Mouse (Mus musculus) liver, adult 2 months (tissue): ENCODE data around the gene Cmc4. TPM values are rescaled to one million over a fixed set of nuclear protein-coding genes. Genes with fewer than 3 reads are reported as not detected.

ENCODE experiments used
- DNase-seq: peaks from one replicate; pipeline ENCODE4 v3.0.0-alpha.2; 2011; ENCODE audit warnings: low read depth, low spot score; ENCODE audit errors: extremely low read depth
- H3K27ac ChIP-seq: fragments of 200-500 bp; replicated peaks from 2 replicates; pipeline ENCODE4 v1.5.1; 2012; ENCODE audit warnings: low read depth, mild to moderate bottlenecking, control low read depth, inconsistent platforms, low read length; ENCODE audit not compliant: insufficient read depth
- H3K27me3 ChIP-seq: fragments of 200-500 bp; 2 replicates; pipeline ENCODE4 v1.6.1; 2012; ENCODE audit warnings: mild to moderate bottlenecking, moderate library complexity, low read length, inconsistent platforms; ENCODE audit not compliant: control insufficient read depth, insufficient read depth
- H3K36me3 ChIP-seq: fragments of 200-500 bp; 2 replicates; pipeline ENCODE4 v1.6.1; 2012; ENCODE audit warnings: low read length, inconsistent platforms; ENCODE audit not compliant: control insufficient read depth, insufficient read depth
- H3K4me1 ChIP-seq: fragments of 200-500 bp; 2 replicates; pipeline ENCODE4 v1.6.1; 2011; ENCODE audit warnings: low read length; ENCODE audit not compliant: control insufficient read depth, insufficient read depth
- H3K4me3 ChIP-seq: fragments of 200-500 bp; 2 replicates; pipeline ENCODE4 v1.5.1; 2011; ENCODE audit warnings: low read depth, mild to moderate bottlenecking, control low read depth, low read length, moderate library complexity; ENCODE audit not compliant: insufficient read depth
- H3K79me2 ChIP-seq: fragments of 200-500 bp; 2 replicates; pipeline ENCODE4 v1.6.1; 2012; ENCODE audit warnings: inconsistent platforms, mild to moderate bottlenecking, low read length, moderate library complexity; ENCODE audit not compliant: control insufficient read depth, insufficient read depth
- H3K9ac ChIP-seq: fragments of 200-500 bp; 2 replicates; pipeline ENCODE4 v1.6.1; 2012; ENCODE audit warnings: low read depth, mild to moderate bottlenecking, control low read depth, inconsistent platforms, low read length
- CTCF ChIP-seq: fragments of 200-500 bp; IDR thresholded peaks from 2 replicates; pipeline ENCODE4 v1.5.1; 2011; ENCODE audit warnings: low read depth, low read length, control low read depth
- POLR2A ChIP-seq: fragments of 200-500 bp; IDR thresholded peaks from 2 replicates; pipeline ENCODE4 v1.6.1; 2011; ENCODE audit warnings: low read length, control low read depth; ENCODE audit not compliant: insufficient read depth; ENCODE audit errors: extremely low read depth
- WGBS: fragments of 180-500 bp; shearing (Covaris S2); methylation state at CpG from one replicate; pipeline ENCODE4 v1.1.7; 2018; 5-methylcytosine and 5-hydroxymethylcytosine counted together
- polyA plus RNA-seq: library from polyadenylated mRNA; depleted of rRNA; stranded (reverse); fragments of >200 nt; gene quantifications from 2 replicates; pipeline ENCODE4 v1.2.3, GENCODE M21; 2012
- total RNA-seq: library from RNA; depleted of rRNA; stranded (reverse); fragments of >200 nt; gene quantifications from 2 replicates; pipeline ENCODE4 v1.2.3, GENCODE M21; 2014

The Cmc4 gene
- total and polyA plus RNA-seq, 2 experiments = 2.2 to 5.0 TPM

GRCm38 (mm10) chrX:75399471-75399870, 16.9 kb downstream of the Cmc4 start:
- DNase-seq = no peak
- Histone ChIP-seq H3K27ac (no peak overlapping the region), H3K9ac (no peak overlapping the region), H3K36me3 (peaks cover 2% of the 10 kb centered on the region; the same call in 1 of the 2 replicates), H3K4me1 (no peaks in the 10 kb centered on the region; the same call in 1 of the 2 replicates), H3K27me3 (no peaks in the 10 kb centered on the region), H3K79me2 (no peaks in the 10 kb centered on the region), H3K4me3 (no peak overlapping the region)
- 87% methylated on average over 1 of the region's 1 CpGs for WGBS
- TF ChIP-seq CTCF = no peak
- TF ChIP-seq POLR2A = no peak

GRCm38 (mm10) chrX:75382195-75382771, 34.1 kb downstream of the Cmc4 start, which contains the start of the genes Fundc2 and F8:
Gene Fundc2, plus strand, starts transcription at chrX:75382399.
Gene F8, minus strand, starts transcription at chrX:75382615.
- DNase-seq = peak; percentile 60
- no peaks in the 10 kb centered on the region; the same call in 1 of the 2 replicates for H3K79me2 ChIP-seq
- H3K9ac ChIP-seq = peak within 1 kb of the TSS; percentile 89
- H3K4me3 ChIP-seq = peak within 1 kb of the TSS; percentile 90
- TF ChIP-seq POLR2A = peak; percentile 39
- no peak for TF ChIP-seq CTCF
- H3K27me3 ChIP-seq = no peaks in the 10 kb centered on the region
- H3K4me1 ChIP-seq = peaks cover 2% of the 10 kb centered on the region; the same call in 1 of the 2 replicates
- 0 out of 2 replicates have a peak, but pooled peaks cover 2% of the 10 kb centered on the region for H3K36me3 ChIP-seq
- under 1% methylated on average over 25 of the region's 25 CpGs for WGBS
- H3K27ac ChIP-seq = peak within 1 kb of the TSS; percentile 90

GRCm38 (mm10) chrX:75381699-75382098, 34.7 kb downstream of the Cmc4 start:
- 54% methylated on average over 5 of the region's 5 CpGs for WGBS
- no peak overlapping the region for H3K27ac ChIP-seq

GRCm38 (mm10) chrX:75381176-75381575, 35.2 kb downstream of the Cmc4 start:
- DNase-seq = peak; percentile 3
- H3K27ac ChIP-seq = no peak overlapping the region
- H3K79me2 ChIP-seq = no peaks in the 10 kb centered on the region; the same call in 1 of the 2 replicates
- H3K36me3 ChIP-seq = no peaks in the 10 kb centered on the region
- H3K9ac ChIP-seq = no peak overlapping the region
- no peak for TF ChIP-seq CTCF
- no peak overlapping the region for H3K4me3 ChIP-seq
- WGBS = 11% methylated on average over 1 of the region's 1 CpGs
- no peaks in the 10 kb centered on the region for H3K27me3 ChIP-seq
- H3K4me1 ChIP-seq = peaks cover 2% of the 10 kb centered on the region; the same call in 1 of the 2 replicates

More at GRCm38 (mm10) chrX:75381699-75382098, 34.7 kb downstream of the Cmc4 start:
- Histone ChIP-seq H3K4me3 (no peak overlapping the region), H3K9ac (no peak overlapping the region), H3K79me2 (no peaks in the 10 kb centered on the region; the same call in 1 of the 2 replicates), H3K36me3 (no peaks in the 10 kb centered on the region), H3K4me1 (peaks cover 2% of the 10 kb centered on the region; the same call in 1 of the 2 replicates), H3K27me3 (no peaks in the 10 kb centered on the region)
- DNase-seq = peak; percentile 10
- TF ChIP-seq POLR2A (no peak), CTCF (no peak)

- no peaks in the 10 kb centered on the region for H3K27me3 ChIP-seq
These were observed 39.6 kb downstream of the Cmc4 start for GRCm38 (mm10) chrX:75376815-75377214.

More at GRCm38 (mm10) chrX:75376815-75377214, 39.6 kb downstream of the Cmc4 start:
- TF ChIP-seq CTCF = no peak
- TF ChIP-seq POLR2A = no peak
- Histone ChIP-seq H3K79me2 (no peaks in the 10 kb centered on the region), H3K27ac (no peak overlapping the region), H3K36me3 (no peaks in the 10 kb centered on the region), H3K9ac (no peak overlapping the region), H3K4me1 (peaks cover 2% of the 10 kb centered on the region; the same call in 1 of the 2 replicates), H3K4me3 (no peak overlapping the region)
- DNase-seq = no peak
